In the genomic region with DNA sequence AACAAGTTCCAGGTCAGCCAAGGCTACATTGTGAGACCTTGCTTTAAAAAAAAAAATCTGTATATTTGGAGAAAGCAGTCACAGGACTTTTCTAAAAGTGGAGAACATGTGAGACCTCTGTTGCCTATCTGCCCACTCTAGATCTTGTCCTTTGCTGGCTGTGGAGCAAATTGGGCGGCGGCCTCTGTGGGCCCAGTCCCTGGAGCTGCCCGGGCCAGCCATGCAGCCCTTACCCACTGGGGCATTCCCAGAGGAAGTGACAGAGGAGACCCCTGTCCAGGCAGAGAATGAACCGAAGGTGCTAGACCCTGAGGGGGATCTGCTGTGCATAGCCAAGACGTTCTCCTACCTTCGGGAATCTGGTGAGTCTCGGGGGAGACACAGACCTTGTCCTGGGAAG, we compare ENCODE assay signal across 21 mouse cellular contexts. TPM values are rescaled to one million over a fixed set of nuclear protein-coding genes. Genes with fewer than 3 reads are reported as not detected.
A peak's percentile ranks its signal among the peaks of the same experiment; 100 is the strongest.
DNase-seq lines count a peak whose midpoint lies in the region; ATAC-seq and TF ChIP-seq lines count a peak whose summit lies in the region.
"Had no signal": no experiment of that assay in that cellular context is flagged by ENCODE, and none has a peak within 500 bp of the region (broad histone marks: within the 10 kb centered on the region; RNA-seq: fewer than 3 reads in every experiment).

No protein-coding gene starts in this region.

- TF ChIP-seq EP300 in liver, postnatal 0 days (IDR thresholded peaks at IDR 0.05; ENCODE audit: low read depth) = no peak

- H3K9me3 ChIP-seq in heart, embryonic 16.5 days (replicated peaks; ENCODE audit: control insufficient read depth, low read length) = no peaks in the 10 kb centered on the region
- no peaks in the 10 kb centered on the region for H3K9me3 ChIP-seq in heart, embryonic 11.5 days (replicated peaks; ENCODE audit: control insufficient read depth, low read length)
- H3K9me3 ChIP-seq in lung, embryonic 15.5 days = no peaks in the 10 kb centered on the region
- no peaks in the 10 kb centered on the region for H3K9me3 ChIP-seq in intestine, embryonic 15.5 days
- no peaks in the 10 kb centered on the region for H3K9me3 ChIP-seq in liver, postnatal 0 days (ENCODE audit: low read length)
- H3K9me3 ChIP-seq: forebrain, embryonic 15.5 days; hindbrain, embryonic 15.5 days; limb, embryonic 13.5 days; neural tube, embryonic 12.5 days; stomach, embryonic 15.5 days had no signal

- peak overlapping the region; percentile 82 for H3K4me2 ChIP-seq in heart, embryonic 16.5 days (ENCODE audit: low read depth, low read length)
- H3K4me2 ChIP-seq in heart, embryonic 11.5 days = no peak overlapping the region; the same call in 1 of the 2 replicates
- H3K4me2 ChIP-seq in lung, embryonic 15.5 days = 0 out of 2 replicates have a peak overlapping the region, but pooled peaks have one; percentile 92
- peak overlapping the region; percentile 76; the same call in 1 of the 2 replicates for H3K4me2 ChIP-seq in intestine, embryonic 15.5 days (replicated peaks)
- H3K4me2 ChIP-seq in liver, postnatal 0 days (ENCODE audit: low read depth, low read length) = peak overlapping the region; percentile 94
- H3K4me2 ChIP-seq: forebrain, embryonic 15.5 days; hindbrain, embryonic 15.5 days; midbrain, embryonic 11.5 days; neural tube, embryonic 12.5 days had no signal

- WGBS in heart, embryonic 16.5 days = 82% methylated on average over 7 of the region's 7 CpGs
- WGBS in heart, embryonic 11.5 days (ENCODE audit: insufficient replicate concordance) = 91% methylated on average over 7 of the region's 7 CpGs
- WGBS in lung, embryonic 15.5 days = 84% methylated on average over 7 of the region's 7 CpGs
- 90% methylated on average over 7 of the region's 7 CpGs for WGBS in intestine, embryonic 15.5 days
- WGBS in liver, postnatal 0 days (ENCODE audit: insufficient replicate concordance) = 92% methylated on average over 7 of the region's 7 CpGs

- no peaks in the 10 kb centered on the region for H3K27me3 ChIP-seq in heart, embryonic 16.5 days (ENCODE audit: control insufficient read depth, insufficient read depth, low read length)
- H3K27me3 ChIP-seq in heart, embryonic 11.5 days (ENCODE audit: control insufficient read depth, insufficient read depth, low read length) = no peaks in the 10 kb centered on the region
- H3K27me3 ChIP-seq in lung, embryonic 15.5 days = no peaks in the 10 kb centered on the region
- H3K27me3 ChIP-seq in intestine, embryonic 15.5 days (replicated peaks) = no peaks in the 10 kb centered on the region
- H3K27me3 ChIP-seq in liver, postnatal 0 days (ENCODE audit: insufficient read depth, low read length) = no peaks in the 10 kb centered on the region
- H3K27me3 ChIP-seq: forebrain, embryonic 15.5 days; stomach, embryonic 15.5 days had no signal

- TF ChIP-seq CTCF in liver, postnatal 0 days (IDR thresholded peaks at IDR 0.05; ENCODE audit: low read depth) = no peak

- H3K36me3 ChIP-seq in heart, embryonic 16.5 days (ENCODE audit: control insufficient read depth, insufficient read depth) = peaks cover 17% of the 10 kb centered on the region
- H3K36me3 ChIP-seq in heart, embryonic 11.5 days (ENCODE audit: control insufficient read depth, insufficient read depth, low read length) = 0 out of 2 replicates have a peak, but pooled peaks cover 7% of the 10 kb centered on the region
- peaks cover 16% of the 10 kb centered on the region; the same call in 1 of the 2 replicates for H3K36me3 ChIP-seq in lung, embryonic 15.5 days
- peaks cover 9% of the 10 kb centered on the region; the same call in 1 of the 2 replicates for H3K36me3 ChIP-seq in intestine, embryonic 15.5 days
- peaks cover 33% of the 10 kb centered on the region for H3K36me3 ChIP-seq in liver, postnatal 0 days (replicated peaks; ENCODE audit: insufficient read depth, low read length)

- H3K4me1 ChIP-seq in heart, embryonic 16.5 days (ENCODE audit: control insufficient read depth, insufficient read depth, low read length) = peaks cover 36% of the 10 kb centered on the region
- H3K4me1 ChIP-seq in heart, embryonic 11.5 days (ENCODE audit: control insufficient read depth, insufficient read depth, low read length) = peaks cover 45% of the 10 kb centered on the region
- H3K4me1 ChIP-seq in lung, embryonic 15.5 days = peaks cover 44% of the 10 kb centered on the region
- H3K4me1 ChIP-seq in intestine, embryonic 15.5 days (replicated peaks) = peaks cover 26% of the 10 kb centered on the region
- peaks cover 59% of the 10 kb centered on the region for H3K4me1 ChIP-seq in liver, postnatal 0 days (ENCODE audit: insufficient read depth)

- H3K4me3 ChIP-seq in heart, embryonic 16.5 days (ENCODE audit: low read length) = no peak overlapping the region; the same call in 1 of the 2 replicates
- H3K4me3 ChIP-seq in heart, embryonic 11.5 days (ENCODE audit: low read depth, low read length) = no peak overlapping the region
- no peak overlapping the region for H3K4me3 ChIP-seq in lung, embryonic 15.5 days
- H3K4me3 ChIP-seq in intestine, embryonic 15.5 days (replicated peaks) = no peak overlapping the region
- peak overlapping the region; percentile 81; the same call in 1 of the 2 replicates for H3K4me3 ChIP-seq in liver, postnatal 0 days (ENCODE audit: low read depth, low read length)
- H3K4me3 ChIP-seq: forebrain, embryonic 15.5 days; hindbrain, embryonic 15.5 days; limb, embryonic 13.5 days; neural tube, embryonic 12.5 days; stomach, embryonic 15.5 days had no signal

- no peak for DNase-seq in lung, postnatal 4 days
- no peak for DNase-seq in liver, postnatal 0 days
- no peak for DNase-seq in cerebellum, postnatal 14 days
- no peak for DNase-seq in left cerebral cortex, postnatal 14 days (ENCODE audit: low spot score in 2 of 2)
- DNase-seq: adrenal gland, postnatal 10 days; kidney, adult 18-20 months; kidney, postnatal 4 days; lung, postnatal 14 days had no signal

- no peak for ATAC-seq in heart, embryonic 16.5 days (replicated peaks; ENCODE audit: extremely low read depth, insufficient read depth, low FRiP score)
- no peak for ATAC-seq in heart, embryonic 11.5 days (replicated peaks; ENCODE audit: insufficient number of reproducible peaks, low FRiP score, low TSS enrichment)
- no peak for ATAC-seq in lung, embryonic 15.5 days (ENCODE audit: borderline replicate concordance, extremely low read depth, low FRiP score, low TSS enrichment)
- no peak for ATAC-seq in intestine, embryonic 15.5 days
- ATAC-seq in liver, postnatal 0 days = no peak
- ATAC-seq: forebrain, embryonic 15.5 days had no signal

- H3K27ac ChIP-seq in heart, embryonic 16.5 days (ENCODE audit: low read length) = no peak overlapping the region
- H3K27ac ChIP-seq in heart, embryonic 11.5 days (ENCODE audit: low read depth, low read length) = no peak overlapping the region
- H3K27ac ChIP-seq in lung, embryonic 15.5 days = no peak overlapping the region
- H3K27ac ChIP-seq in intestine, embryonic 15.5 days = no peak overlapping the region
- no peak overlapping the region for H3K27ac ChIP-seq in liver, postnatal 0 days (ENCODE audit: low read depth)
- H3K27ac ChIP-seq: forebrain, embryonic 15.5 days; hindbrain, embryonic 15.5 days; limb, embryonic 13.5 days; neural tube, embryonic 12.5 days had no signal

- intact Hi-C loops in left cerebral cortex, postnatal 14 days (cut with DNase I) = no loop called here

- peak overlapping the region; percentile 42; the same call in 1 of the 2 replicates for H3K9ac ChIP-seq in heart, embryonic 16.5 days (ENCODE audit: low read length)
- H3K9ac ChIP-seq in heart, embryonic 11.5 days (ENCODE audit: low read depth, low read length) = no peak overlapping the region
- no peak overlapping the region for H3K9ac ChIP-seq in lung, embryonic 15.5 days
- H3K9ac ChIP-seq in intestine, embryonic 15.5 days = no peak overlapping the region
- H3K9ac ChIP-seq in liver, postnatal 0 days (replicated peaks) = peak overlapping the region; percentile 48; the same call in 1 of the 2 replicates
- H3K9ac ChIP-seq: forebrain, embryonic 15.5 days; hindbrain, embryonic 15.5 days; limb, embryonic 13.5 days; neural tube, embryonic 12.5 days; stomach, embryonic 15.5 days had no signal

RNA-seq across cellular contexts. Expression of gene Cish, which starts 4.0 kb away (rescaled TPM):
- polyA plus RNA-seq in heart, embryonic 16.5 days (2015; fragmentation: Nextera tagmentation; extraction: Ambion mirVana) = 43.4 and 44.4 TPM in 2 replicates
- polyA plus RNA-seq in heart, embryonic 11.5 days (2014; fragmentation: Nextera tagmentation; extraction: Ambion mirVana) = 7.7 and 8.8 TPM in 2 replicates
- polyA plus RNA-seq in lung, embryonic 15.5 days (2015; fragmentation: Nextera tagmentation; extraction: Ambion mirVana) = 15.4 and 16.4 TPM in 2 replicates
- polyA plus RNA-seq in intestine, embryonic 15.5 days (2015; fragmentation: Nextera tagmentation; extraction: Ambion mirVana) = 16.2 and 16.8 TPM in 2 replicates
- polyA plus RNA-seq in liver, postnatal 0 days (2015; fragmentation: Nextera tagmentation; extraction: Ambion mirVana) = 17.1 and 21.9 TPM in 2 replicates
- total RNA-seq in left cerebral cortex, postnatal 14 days (2021) = 10 to 100 TPM in 1 of 2 experiments, 1 to 10 TPM in 1; 6.7 to 11.1 TPM

RNA-seq across cellular contexts. Expression of gene Mapkapk3, which starts 10.1 kb away (rescaled TPM):
- polyA plus RNA-seq in heart, embryonic 16.5 days (2015; fragmentation: Nextera tagmentation; extraction: Ambion mirVana) = 11.4 and 13.1 TPM in 2 replicates
- polyA plus RNA-seq in heart, embryonic 11.5 days (2014; fragmentation: Nextera tagmentation; extraction: Ambion mirVana) = 5.8 and 9.0 TPM in 2 replicates
- 13.3 and 17.8 TPM in 2 replicates for polyA plus RNA-seq in lung, embryonic 15.5 days (2015; fragmentation: Nextera tagmentation; extraction: Ambion mirVana)
- polyA plus RNA-seq in intestine, embryonic 15.5 days (2015; fragmentation: Nextera tagmentation; extraction: Ambion mirVana) = 34.8 and 35.4 TPM in 2 replicates
- 7.8 and 8.3 TPM in 2 replicates for polyA plus RNA-seq in liver, postnatal 0 days (2015; fragmentation: Nextera tagmentation; extraction: Ambion mirVana)
- total RNA-seq in left cerebral cortex, postnatal 14 days (2021) = 1 to 10 TPM; 2.4 to 2.7 TPM

RNA-seq across cellular contexts. Expression of gene Hemk1, which starts 38.4 kb away (rescaled TPM):
- polyA plus RNA-seq in heart, embryonic 16.5 days (2015; fragmentation: Nextera tagmentation; extraction: Ambion mirVana) = 10.2 and 14.4 TPM in 2 replicates
- 10.6 and 12.1 TPM in 2 replicates for polyA plus RNA-seq in heart, embryonic 11.5 days (2014; fragmentation: Nextera tagmentation; extraction: Ambion mirVana)
- 9.7 and 11.4 TPM in 2 replicates for polyA plus RNA-seq in lung, embryonic 15.5 days (2015; fragmentation: Nextera tagmentation; extraction: Ambion mirVana)
- 9.0 and 11.1 TPM in 2 replicates for polyA plus RNA-seq in intestine, embryonic 15.5 days (2015; fragmentation: Nextera tagmentation; extraction: Ambion mirVana)
- polyA plus RNA-seq in liver, postnatal 0 days (2015; fragmentation: Nextera tagmentation; extraction: Ambion mirVana) = 2.5 and 3.2 TPM in 2 replicates
- total RNA-seq in left cerebral cortex, postnatal 14 days (2021) = 10 to 100 TPM; 16.5 to 16.6 TPM

RNA-seq across cellular contexts. Expression of gene 6430571L13Rik, which starts 40.6 kb away (rescaled TPM):
- 1.2 and 1.5 TPM in 2 replicates for polyA plus RNA-seq in heart, embryonic 16.5 days (2015; fragmentation: Nextera tagmentation; extraction: Ambion mirVana)
- polyA plus RNA-seq in heart, embryonic 11.5 days (2014; fragmentation: Nextera tagmentation; extraction: Ambion mirVana) = 0.66 and 0.92 TPM in 2 replicates
- polyA plus RNA-seq in lung, embryonic 15.5 days (2015; fragmentation: Nextera tagmentation; extraction: Ambion mirVana) = 0.47 and 0.79 TPM in 2 replicates
- polyA plus RNA-seq in intestine, embryonic 15.5 days (2015; fragmentation: Nextera tagmentation; extraction: Ambion mirVana) = 0.28 and 0.40 TPM in 2 replicates
- polyA plus RNA-seq in liver, postnatal 0 days (2015; fragmentation: Nextera tagmentation; extraction: Ambion mirVana) = 0.14 and 0.22 TPM in 2 replicates
- 1 to 10 TPM; 2.4 to 3.4 TPM for total RNA-seq in left cerebral cortex, postnatal 14 days (2021)
- total RNA-seq: granulocyte monocyte progenitor cell, adult 5-6 weeks; monocyte, adult 5-6 weeks had no signal
- polyA plus RNA-seq: erythroblast, embryonic 14.5 days had no signal

Comparison
In these comparisons a context has a peak if more than half of its experiments do, and no peak if none do; other contexts are left out.
1. H3K9ac ChIP-seq: peak in heart, embryonic 16.5 days (single experiment) and liver, postnatal 0 days (single experiment); none in heart, embryonic 11.5 days (single experiment), lung, embryonic 15.5 days (single experiment) and intestine, embryonic 15.5 days (single experiment).